Mouse (Mus musculus): ENCODE data around the gene Fam43a. TPM values are rescaled to one million over a fixed set of nuclear protein-coding genes. Genes with fewer than 3 reads are reported as not detected.
A peak's percentile ranks its signal among the peaks of the same experiment; 100 is the strongest.

Gene Fam43a
- polyA plus RNA-seq (2014; fragmentation: Nextera tagmentation; extraction: Ambion mirVana): 8.8 and 11.2 TPM in 2 replicates

DNA sequence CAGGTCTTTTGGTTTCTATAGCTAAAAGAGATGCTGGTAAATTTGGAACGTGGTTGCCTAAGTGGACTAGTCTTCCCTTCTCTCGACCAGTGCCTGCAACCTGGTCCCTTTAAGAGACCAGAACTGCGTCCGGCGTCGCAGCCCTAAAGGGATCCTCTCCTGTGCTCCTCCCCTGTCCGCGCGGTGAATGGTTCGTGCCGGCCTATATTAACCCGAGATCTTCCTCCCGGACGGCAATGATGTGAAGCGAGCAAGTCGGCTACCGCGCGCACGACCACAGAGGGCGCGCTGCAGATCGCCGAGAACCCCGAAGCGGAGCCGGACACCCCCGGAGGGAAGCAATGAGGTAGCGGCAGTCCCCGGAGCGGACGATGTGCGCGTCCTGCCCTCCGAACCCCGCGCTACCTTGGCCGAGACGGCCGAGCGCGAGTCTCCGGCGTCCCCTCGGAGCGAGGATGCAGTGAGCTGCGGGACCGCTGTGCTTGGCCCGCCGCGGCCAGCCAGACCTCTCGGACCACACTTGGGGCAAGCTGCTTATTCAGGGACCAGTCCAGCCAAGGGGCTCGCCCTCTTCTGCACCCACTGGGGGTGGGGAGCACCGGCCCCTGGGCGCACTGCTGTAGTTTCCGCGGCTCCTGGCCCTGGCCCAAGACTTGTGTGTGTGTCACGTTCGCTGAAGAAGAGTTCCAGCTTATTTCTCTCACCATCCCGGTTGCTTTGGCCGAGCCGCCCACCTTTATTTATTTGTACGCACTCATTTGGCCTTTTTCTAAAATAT, at the start of gene Fam43a:
Fam43a (plus strand) TSS at position 233 of the 778 bp plus-strand sequence.
- peak; percentile 67 for ATAC-seq (ENCODE audit: low read depth)
- WGBS: under 1% methylated on average over 63 of the region's 63 CpGs
- peak within 1 kb of the TSS; percentile 91 for H3K4me2 ChIP-seq (ENCODE audit: low read depth, low read length)
- no peaks in the 10 kb centered on the region for H3K9me3 ChIP-seq (ENCODE audit: control insufficient read depth, low read length)
- peak within 1 kb of the TSS; percentile 64 for H3K9ac ChIP-seq (replicated peaks; ENCODE audit: low read depth, low read length)
- peak within 1 kb of the TSS; percentile 63 for H3K4me3 ChIP-seq (ENCODE audit: low read depth, low read length)
- peaks cover 15% of the 10 kb centered on the region for H3K4me1 ChIP-seq (ENCODE audit: control insufficient read depth, insufficient read depth, low read length)
- H3K36me3 ChIP-seq (ENCODE audit: control insufficient read depth, insufficient read depth, low read length): no peaks in the 10 kb centered on the region
- H3K27ac ChIP-seq (ENCODE audit: low read depth, low read length): peak within 1 kb of the TSS; percentile 62; the same call in 1 of the 2 replicates
- H3K27me3 ChIP-seq (ENCODE audit: control insufficient read depth, insufficient read depth, low read length): peaks cover 5% of the 10 kb centered on the region

- peak; percentile 91 for ATAC-seq (ENCODE audit: low read depth)
- peaks cover 9% of the 10 kb centered on the region; the same call in 1 of the 2 replicates for H3K36me3 ChIP-seq (ENCODE audit: control insufficient read depth, insufficient read depth, low read length)
Observed at GRCm38 (mm10) chr16:30549966-30550747, 49.4 kb upstream of the Fam43a start.

GRCm38 (mm10) chr16:30550748-30551192, 48.8 kb upstream of the Fam43a start, which contains the start of gene Tmem44:
TSS of gene Tmem44 (minus strand) at chr16:30550842.
- 4% methylated on average over 14 of the region's 14 CpGs for WGBS
- ATAC-seq (ENCODE audit: low read depth): peak; percentile 71
- H3K4me1 ChIP-seq (ENCODE audit: control insufficient read depth, insufficient read depth, low read length): peaks cover 6% of the 10 kb centered on the region; the same call in 1 of the 2 replicates
- H3K4me2 ChIP-seq (ENCODE audit: low read depth, low read length): peak within 1 kb of the TSS; percentile 58
- H3K9ac ChIP-seq (replicated peaks; ENCODE audit: low read depth, low read length): peak within 1 kb of the TSS; percentile 87
- 0 out of 2 replicates have a peak, but pooled peaks cover 4% of the 10 kb centered on the region for H3K36me3 ChIP-seq (ENCODE audit: control insufficient read depth, insufficient read depth, low read length)
- H3K27me3 ChIP-seq (ENCODE audit: control insufficient read depth, insufficient read depth, low read length): no peaks in the 10 kb centered on the region
- no peaks in the 10 kb centered on the region for H3K9me3 ChIP-seq (ENCODE audit: control insufficient read depth, low read length)
- peak within 1 kb of the TSS; percentile 75 for H3K27ac ChIP-seq (ENCODE audit: low read depth, low read length)
- H3K4me3 ChIP-seq (ENCODE audit: low read depth, low read length): peak within 1 kb of the TSS; percentile 60

More at GRCm38 (mm10) chr16:30549966-30550747, 49.4 kb upstream of the Fam43a start:
- no peaks in the 10 kb centered on the region for H3K27me3 ChIP-seq (ENCODE audit: control insufficient read depth, insufficient read depth, low read length)
- H3K4me1 ChIP-seq (ENCODE audit: control insufficient read depth, insufficient read depth, low read length): peaks cover 6% of the 10 kb centered on the region; the same call in 1 of the 2 replicates
- 1% methylated on average over 62 of the region's 63 CpGs for WGBS
- H3K9ac ChIP-seq (replicated peaks; ENCODE audit: low read depth, low read length): peak overlapping the region; percentile 87
- peak overlapping the region; percentile 60 for H3K4me3 ChIP-seq (ENCODE audit: low read depth, low read length)
- peak overlapping the region; percentile 58 for H3K4me2 ChIP-seq (ENCODE audit: low read depth, low read length)
- no peaks in the 10 kb centered on the region for H3K9me3 ChIP-seq (ENCODE audit: control insufficient read depth, low read length)
- H3K27ac ChIP-seq (ENCODE audit: low read depth, low read length): peak overlapping the region; percentile 75

DNA sequence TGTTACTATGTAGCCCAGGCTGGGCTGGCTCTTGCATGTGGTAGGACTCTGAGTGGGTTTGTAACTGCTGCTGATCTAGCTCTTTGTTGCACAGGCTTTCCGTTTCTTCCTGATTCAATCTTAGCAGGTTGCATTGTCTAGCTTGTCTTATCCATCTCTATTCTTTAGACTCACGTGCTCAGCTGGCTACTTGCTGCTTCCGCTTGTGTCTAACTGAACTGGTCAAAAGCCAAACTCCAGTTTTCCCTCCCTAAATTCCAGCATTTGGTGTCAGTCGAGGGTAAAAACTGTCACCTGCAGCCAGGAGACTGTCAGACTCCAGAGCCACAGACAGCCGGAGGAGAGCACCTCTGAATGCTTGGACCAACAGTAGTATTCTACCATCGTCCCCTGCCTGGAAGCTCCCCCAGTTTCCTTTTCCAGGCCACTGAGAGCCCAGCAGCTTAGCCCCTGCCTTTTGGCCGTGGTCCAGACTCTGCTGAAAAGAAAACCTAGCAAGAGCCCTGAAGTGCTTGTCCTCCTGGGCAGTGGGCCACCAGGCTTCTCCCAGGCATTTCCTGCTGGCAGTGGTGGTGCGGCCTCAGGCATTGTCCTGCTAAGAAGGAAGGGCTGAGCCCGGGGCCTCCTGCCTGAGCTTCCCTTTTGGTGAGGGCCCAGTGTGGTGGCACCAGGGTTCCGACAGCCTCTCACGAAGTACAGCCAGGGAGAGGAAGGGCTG, 46.7 kb upstream of the Fam43a start:
- WGBS: 34% methylated on average over 11 of the region's 11 CpGs
- Histone ChIP-seq H3K9me3 (ENCODE audit: control insufficient read depth, low read length) (no peaks in the 10 kb centered on the region), H3K27me3 (ENCODE audit: control insufficient read depth, insufficient read depth, low read length) (no peaks in the 10 kb centered on the region), H3K4me1 (ENCODE audit: control insufficient read depth, insufficient read depth, low read length) (peaks cover 6% of the 10 kb centered on the region; the same call in 1 of the 2 replicates), H3K27ac (ENCODE audit: low read depth, low read length) (peak overlapping the region; percentile 60), H3K9ac (replicated peaks; ENCODE audit: low read depth, low read length) (no peak overlapping the region; the same call in 1 of the 2 replicates), H3K4me2 (ENCODE audit: low read depth, low read length) (no peak overlapping the region), H3K4me3 (ENCODE audit: low read depth, low read length) (no peak overlapping the region), H3K36me3 (ENCODE audit: control insufficient read depth, insufficient read depth, low read length) (peaks cover 6% of the 10 kb centered on the region; the same call in 1 of the 2 replicates)
- ATAC-seq (ENCODE audit: low read depth): peak; percentile 9; the same call in 1 of the 2 replicates

DNA sequence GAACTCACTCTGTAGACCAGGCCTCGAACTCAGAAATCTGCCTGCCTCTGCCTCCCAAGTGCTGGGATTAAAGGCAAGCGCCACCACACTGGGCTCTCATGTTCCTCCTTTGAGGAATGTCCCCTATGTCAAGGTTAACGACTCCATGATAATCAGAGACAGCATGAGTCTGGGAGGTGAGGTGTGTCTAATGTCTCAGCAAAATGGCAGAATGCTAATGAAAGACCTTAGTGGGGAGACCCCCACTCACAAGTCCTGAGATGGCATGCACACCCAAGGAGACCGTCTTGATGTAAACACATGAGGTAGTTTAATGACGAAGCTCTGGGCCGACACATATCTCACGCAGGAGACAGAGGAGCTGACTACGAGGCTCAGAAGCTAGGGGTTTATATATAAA, 45.4 kb upstream of the Fam43a start:
- Histone ChIP-seq H3K36me3 (ENCODE audit: control insufficient read depth, insufficient read depth, low read length) (peaks cover 8% of the 10 kb centered on the region; the same call in 1 of the 2 replicates), H3K4me3 (ENCODE audit: low read depth, low read length) (no peak overlapping the region), H3K27ac (ENCODE audit: low read depth, low read length) (no peak overlapping the region), H3K4me1 (ENCODE audit: control insufficient read depth, insufficient read depth, low read length) (no peaks in the 10 kb centered on the region; the same call in 1 of the 2 replicates), H3K9ac (replicated peaks; ENCODE audit: low read depth, low read length) (no peak overlapping the region), H3K9me3 (ENCODE audit: control insufficient read depth, low read length) (no peaks in the 10 kb centered on the region), H3K4me2 (ENCODE audit: low read depth, low read length) (no peak overlapping the region), H3K27me3 (ENCODE audit: control insufficient read depth, insufficient read depth, low read length) (no peaks in the 10 kb centered on the region)
- WGBS: 96% methylated on average over 8 of the region's 8 CpGs
- no peak for ATAC-seq (ENCODE audit: low read depth)

GRCm38 (mm10) chr16:30559312-30559992, 40.1 kb upstream of the Fam43a start:
- 97% methylated on average over 5 of the region's 5 CpGs for WGBS
- H3K9me3 ChIP-seq (ENCODE audit: control insufficient read depth, low read length): no peaks in the 10 kb centered on the region
- ATAC-seq (ENCODE audit: low read depth): no peak
- H3K4me1 ChIP-seq (ENCODE audit: control insufficient read depth, insufficient read depth, low read length): no peaks in the 10 kb centered on the region
- no peak overlapping the region for H3K27ac ChIP-seq (ENCODE audit: low read depth, low read length)
- no peak overlapping the region for H3K4me2 ChIP-seq (ENCODE audit: low read depth, low read length)
- no peak overlapping the region for H3K4me3 ChIP-seq (ENCODE audit: low read depth, low read length)
- no peak overlapping the region for H3K9ac ChIP-seq (replicated peaks; ENCODE audit: low read depth, low read length)
- H3K36me3 ChIP-seq (ENCODE audit: control insufficient read depth, insufficient read depth, low read length): peaks cover 32% of the 10 kb centered on the region
- no peaks in the 10 kb centered on the region for H3K27me3 ChIP-seq (ENCODE audit: control insufficient read depth, insufficient read depth, low read length)

DNA sequence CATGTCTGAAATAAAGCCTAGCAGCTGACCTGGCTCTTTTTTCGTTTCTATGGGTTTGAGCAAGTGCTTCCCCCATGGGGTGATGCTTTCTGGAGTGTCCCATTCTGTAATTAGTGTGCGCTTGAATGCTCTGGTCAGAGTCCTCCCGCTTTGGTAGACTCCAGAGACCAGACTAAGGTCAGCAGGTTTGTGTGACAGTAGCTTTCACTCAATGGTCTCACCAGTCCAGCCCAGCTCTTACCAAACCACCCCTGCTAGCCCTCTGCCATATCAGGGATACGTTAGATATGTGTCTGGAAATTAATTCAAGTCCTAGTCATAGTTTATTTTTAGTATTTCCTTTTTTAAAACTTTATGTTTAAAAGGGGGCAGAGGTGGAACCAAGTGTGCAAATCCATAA, 38.9 kb upstream of the Fam43a start:
- no peak for ATAC-seq (ENCODE audit: low read depth)
- Histone ChIP-seq H3K9me3 (ENCODE audit: control insufficient read depth, low read length) (no peaks in the 10 kb centered on the region), H3K4me2 (ENCODE audit: low read depth, low read length) (no peak overlapping the region), H3K36me3 (ENCODE audit: control insufficient read depth, insufficient read depth, low read length) (peaks cover 35% of the 10 kb centered on the region), H3K27me3 (ENCODE audit: control insufficient read depth, insufficient read depth, low read length) (no peaks in the 10 kb centered on the region), H3K4me3 (ENCODE audit: low read depth, low read length) (no peak overlapping the region), H3K4me1 (ENCODE audit: control insufficient read depth, insufficient read depth, low read length) (no peaks in the 10 kb centered on the region), H3K27ac (ENCODE audit: low read depth, low read length) (no peak overlapping the region), H3K9ac (replicated peaks; ENCODE audit: low read depth, low read length) (no peak overlapping the region)
- 94% methylated on average over 4 of the region's 4 CpGs for WGBS

GRCm38 (mm10) chr16:30565631-30566030, 33.9 kb upstream of the Fam43a start:
- Histone ChIP-seq H3K4me1 (ENCODE audit: control insufficient read depth, insufficient read depth, low read length) (no peaks in the 10 kb centered on the region), H3K4me2 (ENCODE audit: low read depth, low read length) (no peak overlapping the region), H3K9me3 (ENCODE audit: control insufficient read depth, low read length) (no peaks in the 10 kb centered on the region), H3K4me3 (ENCODE audit: low read depth, low read length) (no peak overlapping the region), H3K27ac (ENCODE audit: low read depth, low read length) (no peak overlapping the region), H3K27me3 (ENCODE audit: control insufficient read depth, insufficient read depth, low read length) (no peaks in the 10 kb centered on the region), H3K9ac (replicated peaks; ENCODE audit: low read depth, low read length) (no peak overlapping the region), H3K36me3 (ENCODE audit: control insufficient read depth, insufficient read depth, low read length) (peaks cover 54% of the 10 kb centered on the region)
- 82% methylated on average over 6 of the region's 6 CpGs for WGBS
- no peak for ATAC-seq (ENCODE audit: low read depth)
